Mouse (Mus musculus) CH12.LX (cell line): ENCODE results near the gene Tnrc6b. TPM values are rescaled to one million over a fixed set of nuclear protein-coding genes. Genes with fewer than 3 reads are reported as not detected.

Experiments
- DNase-seq: peaks from one replicate; pipeline ENCODE4 v3.0.0-alpha.2; 2013; ENCODE audit errors: extremely low read depth
- H3K27ac ChIP-seq: 2 replicates; pipeline ENCODE4 v1.5.1; 2012; ENCODE audit warnings: low read depth, mild to moderate bottlenecking, control low read depth, moderate library complexity; ENCODE audit not compliant: insufficient read depth
- H3K27me3 ChIP-seq: replicated peaks from 2 replicates; pipeline ENCODE3; 2012; ENCODE audit warnings: inconsistent platforms
- H3K36me3 ChIP-seq, 2 experiments: replicated peaks in 1 of 2; 2 replicates each; pipeline versions ENCODE3 to v1.6.1; 2012; ENCODE audit warnings: inconsistent platforms in 1 of 2, low read length in 1 of 2, mild to moderate bottlenecking in 1 of 2, mixed read lengths in 1 of 2, moderate library complexity in 1 of 2; ENCODE audit not compliant: control insufficient read depth in 1 of 2, insufficient read depth in 1 of 2
- H3K4me1 ChIP-seq, 2 experiments: 2 replicates each; pipeline ENCODE4 v1.6.1; 2012; ENCODE audit warnings: inconsistent platforms in 1 of 2, moderate library complexity in 1 of 2; ENCODE audit not compliant: insufficient read depth in 2 of 2, control insufficient read depth in 1 of 2
- H3K4me2 ChIP-seq: 2 replicates; pipeline ENCODE4 v1.6.1; 2012; ENCODE audit warnings: low read depth, mild to moderate bottlenecking, control low read depth; ENCODE audit not compliant: poor library complexity, insufficient read depth, severe bottlenecking
- H3K4me3 ChIP-seq, 3 experiments: fragments of 150-350 bp in 1 of 3; sonication (generic) in 1 of 3; replicated peaks in 1 of 3; 2 replicates each; pipeline versions ENCODE3 to v1.5.1; 2011 to 2012; ENCODE audit warnings: low read depth in 2 of 3, low read length in 2 of 3, mild to moderate bottlenecking in 2 of 3, moderate library complexity in 2 of 3, control low read depth in 1 of 3, improper control_type of control experiment in 1 of 3, inconsistent platforms in 1 of 3, mixed read lengths in 1 of 3; ENCODE audit not compliant: poor library complexity in 1 of 3
- H3K79me2 ChIP-seq: replicated peaks from 2 replicates; pipeline ENCODE4 v1.6.1; 2012; ENCODE audit warnings: mild to moderate bottlenecking, moderate library complexity; ENCODE audit not compliant: control insufficient read depth, poor library complexity, insufficient read depth, severe bottlenecking; ENCODE audit errors: extremely low read depth
- H3K9ac ChIP-seq: 2 replicates; pipeline ENCODE4 v1.6.1; 2012; ENCODE audit warnings: low read depth, mild to moderate bottlenecking, control low read depth, moderate library complexity; ENCODE audit not compliant: insufficient read depth
- H3K9me3 ChIP-seq: replicated peaks from 2 replicates; pipeline ENCODE3; 2012; ENCODE audit warnings: low read length, inconsistent platforms, mixed read lengths
- CTCF ChIP-seq, 2 experiments: IDR thresholded peaks in 1 of 2; conservative IDR thresholded peaks in 1 of 2; 2 replicates each; pipeline ENCODE4 v1.5.1; 2011 to 2012; ENCODE audit warnings: low read depth in 2 of 2, low read length in 2 of 2, improper control_type of control experiment in 1 of 2, inconsistent platforms in 1 of 2, mild to moderate bottlenecking in 1 of 2, moderate library complexity in 1 of 2
- ELF1 ChIP-seq: IDR thresholded peaks from 2 replicates; pipeline ENCODE4 v1.6.1; 2014; ENCODE audit warnings: low read depth, mild to moderate bottlenecking, inconsistent platforms, low read length, improper control_type of control experiment
- EP300 ChIP-seq: IDR thresholded peaks from 2 replicates; pipeline ENCODE4 v1.6.1; 2011; ENCODE audit warnings: low read length, improper control_type of control experiment
- ETS1 ChIP-seq: conservative IDR thresholded peaks from 2 replicates; pipeline ENCODE4 v1.6.1; 2012; ENCODE audit warnings: low read depth, mild to moderate bottlenecking, inconsistent platforms, low read length, improper control_type of control experiment, moderate library complexity
- JUND ChIP-seq: conservative IDR thresholded peaks from 2 replicates; pipeline ENCODE4 v1.6.1; 2011; ENCODE audit warnings: low read depth, low read length, improper control_type of control experiment
- KAT2A ChIP-seq: IDR thresholded peaks from 2 replicates; pipeline ENCODE4 v1.6.1; 2012; ENCODE audit warnings: low read length, improper control_type of control experiment, inconsistent platforms; ENCODE audit not compliant: insufficient replicate concordance
- MAFK ChIP-seq: IDR thresholded peaks from 2 replicates; pipeline ENCODE4 v1.6.1; 2011; ENCODE audit warnings: low read length, improper control_type of control experiment; ENCODE audit not compliant: insufficient replicate concordance
- MAZ ChIP-seq: IDR thresholded peaks from 2 replicates; pipeline ENCODE4 v1.6.1; 2012; ENCODE audit warnings: low read depth, mild to moderate bottlenecking, inconsistent platforms, low read length, improper control_type of control experiment, moderate library complexity
- MXI1 ChIP-seq: IDR thresholded peaks from 2 replicates; pipeline ENCODE4 v1.6.1; 2011; ENCODE audit warnings: mild to moderate bottlenecking, low read depth, low read length, improper control_type of control experiment
- MYC ChIP-seq: IDR thresholded peaks from 2 replicates; pipeline ENCODE4 v1.6.1; 2011; ENCODE audit warnings: low read depth, mild to moderate bottlenecking, improper control_type of control experiment, low read length
- NELFE ChIP-seq: IDR thresholded peaks from 2 replicates; pipeline ENCODE4 v1.6.1; 2011; ENCODE audit warnings: low read depth, low read length, improper control_type of control experiment
- POLR2A ChIP-seq: IDR thresholded peaks from 2 replicates; pipeline ENCODE4 v1.6.1; 2011; ENCODE audit warnings: low read depth, mild to moderate bottlenecking, improper control_type of control experiment, low read length
- POLR2AphosphoS2 ChIP-seq: IDR thresholded peaks from 2 replicates; pipeline ENCODE4 v1.6.1; 2011; ENCODE audit warnings: low read depth, low read length, improper control_type of control experiment
- RCOR1 ChIP-seq: conservative IDR thresholded peaks from 2 replicates; pipeline ENCODE4 v1.6.1; 2012; ENCODE audit warnings: low read depth, mild to moderate bottlenecking, inconsistent platforms, low read length, improper control_type of control experiment
- SIN3A ChIP-seq: IDR thresholded peaks from 2 replicates; pipeline ENCODE4 v1.6.1; 2012; ENCODE audit warnings: low read length, improper control_type of control experiment, inconsistent platforms
- TBP ChIP-seq: conservative IDR thresholded peaks from 2 replicates; pipeline ENCODE4 v1.6.1; 2011; ENCODE audit warnings: low read depth, low read length, improper control_type of control experiment
- ZKSCAN1 ChIP-seq: IDR thresholded peaks from 2 replicates; pipeline ENCODE4 v1.6.1; 2012; ENCODE audit warnings: low read depth, inconsistent platforms, low read length, improper control_type of control experiment, borderline replicate concordance
- ZMIZ1 ChIP-seq: IDR thresholded peaks from 2 replicates; pipeline ENCODE4 v1.6.1; 2012; ENCODE audit warnings: low read depth, mild to moderate bottlenecking, inconsistent platforms, low read length, improper control_type of control experiment
- dilution Hi-C: fragments of 300-500 bp; cut with MboI; formaldehyde crosslinking; loops from 2 replicates; pipeline ENCODE4 v1.14.3; 2020; ENCODE audit warnings: low sequenced_read_pairs; ENCODE audit not compliant: extremely low pct_unique_long_range_greater_than_20kb, extremely low pct_ligation_motif_present
- in situ Hi-C: fragments of 300-500 bp; cut with MboI; formaldehyde crosslinking; loops from 3 replicates; pipeline ENCODE4 v1.14.3; 2019; ENCODE audit warnings: low sequenced_read_pairs, low pct_ligation_motif_present, low pct_unique_long_range_greater_than_20kb, mixed read lengths
- polyA plus RNA-seq: library from polyadenylated mRNA; unstranded; fragments of >175 nt; gene quantifications from 2 replicates; pipeline ENCODE4 v1.2.1, GENCODE M21; 2012; ENCODE audit warnings: low read depth; ENCODE audit not compliant: insufficient read length
- total RNA-seq, 2 experiments: library from RNA; depleted of rRNA; stranded (reverse); fragments of 300-350 nt in 1 of 2; fragments of >200 nt in 1 of 2; gene quantifications; 2 replicates each; pipeline ENCODE4 v1.2.3; 2012 to 2014

Tnrc6b gene
- total and polyA plus RNA-seq, 3 experiments: 6.0 to 17.1 (median 16.1) TPM

DNA sequence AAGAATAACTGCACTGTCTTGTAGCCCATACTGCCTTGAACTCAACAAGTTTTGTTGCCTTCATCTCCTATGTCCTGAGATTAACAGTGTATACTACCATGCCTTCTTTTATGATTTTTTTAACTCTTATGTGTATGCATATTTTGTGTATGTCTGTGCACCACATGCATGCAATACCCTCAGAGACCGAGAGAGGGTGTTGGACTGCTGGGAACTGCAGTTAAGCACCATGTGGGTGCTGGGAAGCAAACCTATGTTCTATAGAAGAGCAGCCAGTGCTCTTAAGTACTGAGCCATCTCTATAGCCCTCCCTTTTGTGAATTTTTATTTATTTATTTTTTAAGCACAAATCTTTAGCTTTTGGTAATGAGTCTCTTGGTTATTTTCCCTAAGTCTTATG, 202.7 kb downstream of the Tnrc6b start:
- TF ChIP-seq CTCF (conservative IDR thresholded peaks at IDR 0.05 in 1 of 2, IDR thresholded peaks at IDR 0.05 in 1 of 2; ENCODE audit: low read depth in 2 of 2, low read length in 2 of 2) (0 out of 4 replicates have a peak, but pooled peaks of 1 of the 2 experiments have one; percentile 3), POLR2AphosphoS2 (no peak), ELF1 (no peak)
- Histone ChIP-seq H3K4me3 (no peak overlapping the region), H3K27ac (no peak overlapping the region), H3K36me3 (peaks cover 59 to 79% of the 10 kb centered on the region in 2 experiments), H3K9ac (no peak overlapping the region), H3K4me2 (no peak overlapping the region), H3K4me1 (no peaks in the 10 kb centered on the region), H3K9me3 (no peaks in the 10 kb centered on the region), H3K79me2 (no peaks in the 10 kb centered on the region), H3K27me3 (no peaks in the 10 kb centered on the region)
- in situ Hi-C loops (no loop called here), dilution Hi-C loops (no loop called here)
- no peak for DNase-seq

DNA sequence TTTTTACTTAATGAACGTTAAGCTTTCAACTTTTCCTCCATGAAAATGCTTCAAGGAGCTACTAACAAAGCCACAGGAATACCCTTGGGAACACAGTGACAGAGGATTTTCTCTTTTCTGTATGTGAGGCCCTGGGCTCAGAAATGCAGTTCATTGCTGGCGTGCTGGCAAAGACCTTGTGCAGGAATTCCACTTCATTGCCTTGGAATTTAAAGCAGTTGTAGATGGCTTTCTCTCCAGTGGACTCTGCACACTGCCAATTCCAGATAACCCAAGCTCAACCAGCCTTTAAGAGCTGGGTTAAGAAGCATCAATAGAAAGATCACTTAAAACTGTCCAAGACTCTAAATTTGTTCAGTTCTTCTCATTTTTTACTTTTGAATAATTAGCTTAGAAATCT, 204.7 kb downstream of the Tnrc6b start:
- Histone ChIP-seq H3K27ac (no peak overlapping the region), H3K79me2 (no peaks in the 10 kb centered on the region), H3K4me1 (no peaks in the 10 kb centered on the region), H3K36me3 (peaks cover 74 to 84% of the 10 kb centered on the region in 2 experiments), H3K27me3 (no peaks in the 10 kb centered on the region), H3K9ac (no peak overlapping the region), H3K9me3 (no peaks in the 10 kb centered on the region), H3K4me3 (no peak overlapping the region), H3K4me2 (no peak overlapping the region)
- no peak for DNase-seq
- TF ChIP-seq TBP: no peak
- TF ChIP-seq POLR2AphosphoS2: no peak
- no peak for TF ChIP-seq MAFK
- TF ChIP-seq ZKSCAN1: no peak
- no peak for TF ChIP-seq KAT2A
- no peak for TF ChIP-seq ZMIZ1
- no peak for TF ChIP-seq ETS1
- TF ChIP-seq MYC: no peak
- no peak for TF ChIP-seq POLR2A
- dilution Hi-C loops (no loop called here), in situ Hi-C loops (no loop called here)

DNA sequence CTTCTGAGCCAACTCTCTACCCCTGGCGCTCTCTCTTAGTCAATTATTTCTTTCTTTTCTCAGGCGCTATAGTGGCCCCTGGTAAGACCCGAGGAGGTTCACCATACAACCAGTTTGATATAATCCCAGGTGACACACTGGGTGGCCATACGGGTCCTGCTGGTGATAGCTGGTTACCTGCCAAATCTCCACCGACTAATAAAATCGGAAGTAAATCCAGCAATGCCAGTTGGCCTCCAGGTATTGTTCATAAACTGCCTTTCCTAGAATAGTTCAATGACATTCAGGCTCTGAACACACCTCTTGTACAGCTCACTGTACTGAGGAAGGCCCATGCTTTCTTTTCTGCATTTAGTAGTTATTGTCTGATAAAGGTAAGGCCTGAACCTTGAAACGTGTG, 205.5 kb downstream of the Tnrc6b start:
- H3K9me3 ChIP-seq: no peaks in the 10 kb centered on the region
- H3K27ac ChIP-seq: no peak overlapping the region
- dilution Hi-C loops (no loop called here), in situ Hi-C loops (no loop called here)
- TF ChIP-seq EP300 (no peak), SIN3A (no peak), MXI1 (no peak), POLR2A (no peak), ZKSCAN1 (no peak), NELFE (no peak), RCOR1 (no peak), JUND (no peak), MAFK (no peak), ZMIZ1 (no peak), MAZ (no peak), ETS1 (no peak)
- H3K4me1 ChIP-seq: no peaks in the 10 kb centered on the region; a peak in 1 of 4 replicates
- H3K9ac ChIP-seq: no peak overlapping the region
- H3K27me3 ChIP-seq: no peaks in the 10 kb centered on the region
- no peak overlapping the region for H3K4me2 ChIP-seq
- H3K79me2 ChIP-seq: no peaks in the 10 kb centered on the region
- H3K36me3 ChIP-seq: peaks cover 73 to 81% of the 10 kb centered on the region in 2 experiments
- H3K4me3 ChIP-seq: no peak overlapping the region
- no peak for DNase-seq
